Mouse (Mus musculus): Measurements from ENCODE around the gene Mettl7a3. TPM values are rescaled to one million over a fixed set of nuclear protein-coding genes. Genes with fewer than 3 reads are reported as not detected.
"Not testable (repeated sequence)": the region's sequence is repeated elsewhere in the genome, so short reads cannot be mapped to it uniquely, and the experiment has no call there.

The Mettl7a3 gene
- polyA plus RNA-seq, 1 experiment from 2014 or later: not detected

DNA sequence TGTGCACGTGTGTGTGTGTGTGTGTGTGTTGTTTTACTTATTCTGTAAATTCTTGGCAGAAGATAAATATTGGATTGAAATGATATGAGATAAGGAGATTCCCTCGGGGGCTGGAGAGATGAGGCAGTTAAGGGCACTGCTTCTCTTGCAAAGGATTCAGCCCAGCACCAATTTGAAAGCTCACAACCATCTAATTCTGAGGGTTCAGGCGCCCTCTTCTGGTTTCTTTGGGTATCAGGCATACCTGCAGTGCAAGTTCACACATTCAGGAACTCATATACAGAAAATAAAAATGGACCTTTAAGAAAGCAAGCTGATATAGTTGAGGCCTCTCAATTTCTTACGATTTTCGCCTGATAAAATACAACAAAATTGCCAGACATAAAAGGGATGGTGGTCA, 40.3 kb downstream of the Mettl7a3 start:
- no peak overlapping the region for H3K4me2 ChIP-seq (ENCODE audit: low read length)
- no peak for ATAC-seq
- no peak overlapping the region for H3K9ac ChIP-seq (replicated peaks; ENCODE audit: low read depth, low read length)
- WGBS: 38% methylated on average over 5 of the region's 5 CpGs
- H3K4me1 ChIP-seq (replicated peaks; ENCODE audit: control insufficient read depth, insufficient read depth, low read length): no peaks in the 10 kb centered on the region
- no peak overlapping the region for H3K4me3 ChIP-seq (replicated peaks; ENCODE audit: low read length)
- no peaks in the 10 kb centered on the region for H3K9me3 ChIP-seq (ENCODE audit: control insufficient read depth, low read length)
- H3K36me3 ChIP-seq (ENCODE audit: control insufficient read depth, insufficient read depth): no peaks in the 10 kb centered on the region
- no peak overlapping the region for H3K27ac ChIP-seq (ENCODE audit: low read length)
- no peaks in the 10 kb centered on the region for H3K27me3 ChIP-seq (replicated peaks; ENCODE audit: control insufficient read depth, insufficient read depth, low read length)

- H3K27ac ChIP-seq (ENCODE audit: low read length); H3K9ac ChIP-seq (replicated peaks; ENCODE audit: low read depth, low read length); H3K27me3 ChIP-seq (replicated peaks; ENCODE audit: control insufficient read depth, insufficient read depth, low read length); H3K36me3 ChIP-seq (ENCODE audit: control insufficient read depth, insufficient read depth); H3K4me2 ChIP-seq (ENCODE audit: low read length); H3K9me3 ChIP-seq (ENCODE audit: control insufficient read depth, low read length); H3K4me3 ChIP-seq (replicated peaks; ENCODE audit: low read length); H3K4me1 ChIP-seq (replicated peaks; ENCODE audit: control insufficient read depth, insufficient read depth, low read length): not testable (repeated sequence)
- WGBS: 17% methylated on average over 3 of the region's 9 CpGs
- ATAC-seq: peak; percentile 62; the same call in 1 of the 2 replicates
Measured at GRCm38 (mm10) chr15:100377847-100378505, 43.2 kb downstream of the Mettl7a3 start.

DNA sequence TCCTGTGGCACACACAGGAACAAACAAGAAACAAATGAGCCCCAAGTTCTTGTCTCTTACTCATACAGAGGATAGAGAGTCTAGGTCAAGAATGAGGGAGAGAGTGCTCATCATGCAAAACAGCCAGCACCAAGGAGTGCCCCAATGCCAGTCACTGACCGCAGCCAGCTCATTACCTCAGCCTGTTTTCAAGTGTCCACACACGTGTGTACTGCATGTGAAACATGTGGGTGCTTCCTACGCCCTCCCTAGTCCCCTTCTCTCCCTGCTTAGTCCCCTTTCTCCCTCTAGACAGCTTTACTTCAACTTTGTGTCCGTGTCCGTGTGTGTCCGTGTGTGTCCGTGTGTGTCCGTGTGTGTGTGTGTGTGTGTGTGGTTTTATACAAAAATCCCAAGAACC, 44.9 kb downstream of the Mettl7a3 start:
- Histone ChIP-seq H3K4me2 (ENCODE audit: low read length) (no peak overlapping the region), H3K27me3 (replicated peaks; ENCODE audit: control insufficient read depth, insufficient read depth, low read length) (no peaks in the 10 kb centered on the region), H3K4me3 (replicated peaks; ENCODE audit: low read length) (no peak overlapping the region), H3K27ac (ENCODE audit: low read length) (no peak overlapping the region), H3K36me3 (ENCODE audit: control insufficient read depth, insufficient read depth) (no peaks in the 10 kb centered on the region), H3K9me3 (ENCODE audit: control insufficient read depth, low read length) (no peaks in the 10 kb centered on the region), H3K9ac (replicated peaks; ENCODE audit: low read depth, low read length) (no peak overlapping the region), H3K4me1 (replicated peaks; ENCODE audit: control insufficient read depth, insufficient read depth, low read length) (no peaks in the 10 kb centered on the region)
- 91% methylated on average over 8 of the region's 8 CpGs for WGBS
- no peak for ATAC-seq

DNA sequence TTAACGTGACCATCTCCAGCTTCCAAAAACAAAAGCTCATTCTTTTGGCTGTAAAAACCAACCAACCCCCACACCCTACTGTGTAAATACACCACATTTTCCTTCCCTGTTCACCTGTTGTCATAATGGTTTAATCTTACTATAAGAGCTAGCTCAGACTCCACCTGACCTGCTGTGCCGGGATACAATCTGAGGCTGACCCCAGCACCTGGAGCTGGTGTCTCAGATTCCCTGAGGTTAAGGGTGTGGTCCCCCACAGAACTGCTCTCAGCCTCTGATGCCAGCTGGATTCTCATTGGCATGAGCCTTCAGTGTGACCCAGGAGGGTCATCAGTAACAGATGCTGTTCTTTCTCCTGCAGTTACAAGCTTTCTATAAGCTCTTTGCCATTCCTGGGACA, 45.4 kb downstream of the Mettl7a3 start:
- H3K4me2 ChIP-seq (ENCODE audit: low read length): no peak overlapping the region
- H3K4me1 ChIP-seq (replicated peaks; ENCODE audit: control insufficient read depth, insufficient read depth, low read length): no peaks in the 10 kb centered on the region
- H3K9ac ChIP-seq (replicated peaks; ENCODE audit: low read depth, low read length): no peak overlapping the region
- no peak overlapping the region for H3K4me3 ChIP-seq (replicated peaks; ENCODE audit: low read length)
- H3K36me3 ChIP-seq (ENCODE audit: control insufficient read depth, insufficient read depth): no peaks in the 10 kb centered on the region
- H3K9me3 ChIP-seq (ENCODE audit: control insufficient read depth, low read length): no peaks in the 10 kb centered on the region
- no peak overlapping the region for H3K27ac ChIP-seq (ENCODE audit: low read length)
- no peak for ATAC-seq
- no peaks in the 10 kb centered on the region for H3K27me3 ChIP-seq (replicated peaks; ENCODE audit: control insufficient read depth, insufficient read depth, low read length)
- WGBS: 75% methylated on average over 2 of the region's 2 CpGs

- Histone ChIP-seq H3K4me3 (replicated peaks; ENCODE audit: low read length) (no peak overlapping the region), H3K9ac (replicated peaks; ENCODE audit: low read depth, low read length) (no peak overlapping the region), H3K4me1 (replicated peaks; ENCODE audit: control insufficient read depth, insufficient read depth, low read length) (no peaks in the 10 kb centered on the region), H3K4me2 (ENCODE audit: low read length) (no peak overlapping the region), H3K36me3 (ENCODE audit: control insufficient read depth, insufficient read depth) (no peaks in the 10 kb centered on the region), H3K27ac (ENCODE audit: low read length) (no peak overlapping the region), H3K9me3 (ENCODE audit: control insufficient read depth, low read length) (no peaks in the 10 kb centered on the region), H3K27me3 (replicated peaks; ENCODE audit: control insufficient read depth, insufficient read depth, low read length) (no peaks in the 10 kb centered on the region)
- ATAC-seq: no peak
- 91% methylated on average over 9 of the region's 9 CpGs for WGBS
Measured at GRCm38 (mm10) chr15:100385705-100386104, 51.0 kb downstream of the Mettl7a3 start.

DNA sequence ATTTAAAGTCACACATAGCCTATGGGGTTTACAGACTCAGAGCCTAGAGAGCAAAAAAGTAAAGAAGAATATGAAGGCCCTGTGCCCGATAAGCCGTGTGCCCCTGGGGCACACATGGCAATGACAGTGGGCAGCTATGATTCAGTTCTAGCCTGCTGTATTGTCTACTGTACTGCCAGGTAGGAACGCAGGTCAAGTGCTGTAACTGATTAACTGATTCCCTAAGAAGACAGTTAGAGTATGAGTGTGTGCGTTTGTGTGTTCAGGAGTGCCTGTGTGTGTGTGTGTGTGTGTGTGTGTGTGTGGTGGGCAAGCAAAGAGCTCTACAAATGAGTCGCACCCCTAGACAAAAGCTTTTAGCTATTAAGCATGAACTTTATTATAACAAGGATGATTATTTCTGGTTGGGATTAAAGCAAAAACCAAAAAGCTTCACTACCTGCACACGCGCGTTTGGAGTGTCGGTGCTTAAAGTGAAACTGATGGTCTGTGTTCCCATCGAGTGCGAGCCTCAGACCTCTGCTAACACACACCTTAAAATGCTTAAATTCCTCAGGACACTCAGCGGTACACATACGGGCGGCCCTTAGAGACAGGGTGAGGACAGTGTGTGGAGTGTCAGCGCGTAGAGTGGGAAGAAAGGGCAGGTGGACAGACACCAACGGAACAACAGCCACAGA, 53.0 kb downstream of the Mettl7a3 start:
- H3K9ac ChIP-seq (replicated peaks; ENCODE audit: low read depth, low read length): no peak overlapping the region
- no peak for ATAC-seq
- H3K4me3 ChIP-seq (replicated peaks; ENCODE audit: low read length): no peak overlapping the region
- H3K9me3 ChIP-seq (ENCODE audit: control insufficient read depth, low read length): no peaks in the 10 kb centered on the region
- no peaks in the 10 kb centered on the region for H3K4me1 ChIP-seq (replicated peaks; ENCODE audit: control insufficient read depth, insufficient read depth, low read length)
- no peaks in the 10 kb centered on the region for H3K36me3 ChIP-seq (ENCODE audit: control insufficient read depth, insufficient read depth)
- no peak overlapping the region for H3K27ac ChIP-seq (ENCODE audit: low read length)
- WGBS: 93% methylated on average over 17 of the region's 17 CpGs
- H3K27me3 ChIP-seq (replicated peaks; ENCODE audit: control insufficient read depth, insufficient read depth, low read length): no peaks in the 10 kb centered on the region
- H3K4me2 ChIP-seq (ENCODE audit: low read length): no peak overlapping the region

DNA sequence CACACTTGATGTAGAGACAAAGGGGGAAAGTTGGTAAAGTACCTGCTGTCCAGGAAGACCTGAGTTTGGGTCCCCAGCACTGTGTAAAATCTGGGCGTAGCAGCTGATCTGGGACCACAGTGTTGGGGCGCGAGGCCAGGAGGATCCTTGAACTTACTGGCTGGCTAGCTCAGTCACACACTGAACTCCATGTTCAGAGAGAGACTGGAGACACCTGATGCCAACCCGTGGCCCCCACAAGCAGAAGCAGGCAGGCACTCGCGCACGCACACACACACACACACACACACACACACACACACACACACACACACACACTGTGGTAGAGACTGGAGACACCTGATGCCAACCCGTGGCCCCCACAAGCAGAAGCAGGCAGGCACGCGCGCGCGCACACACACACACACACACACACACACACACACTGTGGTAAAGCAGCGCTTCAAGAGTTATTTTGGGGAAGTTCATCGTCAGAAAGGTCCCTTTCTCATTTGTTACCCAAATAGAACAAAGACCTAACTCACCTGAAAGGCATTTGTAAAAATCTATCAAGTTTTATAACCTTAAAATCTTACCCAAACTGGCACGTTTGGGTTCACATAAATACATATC, 53.6 kb downstream of the Mettl7a3 start:
- Histone ChIP-seq H3K4me2 (ENCODE audit: low read length) (no peak overlapping the region), H3K27me3 (replicated peaks; ENCODE audit: control insufficient read depth, insufficient read depth, low read length) (no peaks in the 10 kb centered on the region), H3K9ac (replicated peaks; ENCODE audit: low read depth, low read length) (no peak overlapping the region), H3K27ac (ENCODE audit: low read length) (no peak overlapping the region), H3K4me1 (replicated peaks; ENCODE audit: control insufficient read depth, insufficient read depth, low read length) (no peaks in the 10 kb centered on the region), H3K36me3 (ENCODE audit: control insufficient read depth, insufficient read depth) (no peaks in the 10 kb centered on the region; the same call in 1 of the 2 replicates), H3K4me3 (replicated peaks; ENCODE audit: low read length) (no peak overlapping the region), H3K9me3 (ENCODE audit: control insufficient read depth, low read length) (no peaks in the 10 kb centered on the region)
- 92% methylated on average over 16 of the region's 16 CpGs for WGBS
- no peak for ATAC-seq

DNA sequence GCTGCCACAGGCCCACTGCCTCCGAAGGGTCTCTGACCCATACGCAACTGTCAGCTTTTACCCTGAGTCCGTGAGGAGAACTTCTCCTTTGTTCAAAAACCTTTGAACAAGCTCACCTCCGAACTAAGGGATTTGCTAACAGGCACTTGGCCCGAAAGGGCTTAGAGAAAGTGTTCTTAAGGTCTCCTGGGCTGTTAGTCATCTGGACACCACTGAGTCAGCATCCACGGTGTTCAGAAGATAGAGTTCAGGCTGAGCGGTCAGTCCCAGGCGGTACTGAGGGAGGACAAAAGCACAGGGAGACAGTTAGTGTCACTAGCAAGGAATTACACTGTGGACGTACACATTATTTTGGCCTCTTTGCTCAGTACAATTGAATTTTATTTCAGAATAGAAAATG, 54.2 kb downstream of the Mettl7a3 start:
- no peak for ATAC-seq
- H3K4me2 ChIP-seq (ENCODE audit: low read length): no peak overlapping the region
- no peak overlapping the region for H3K4me3 ChIP-seq (replicated peaks; ENCODE audit: low read length)
- no peaks in the 10 kb centered on the region for H3K9me3 ChIP-seq (ENCODE audit: control insufficient read depth, low read length)
- H3K9ac ChIP-seq (replicated peaks; ENCODE audit: low read depth, low read length): no peak overlapping the region
- no peaks in the 10 kb centered on the region for H3K4me1 ChIP-seq (replicated peaks; ENCODE audit: control insufficient read depth, insufficient read depth, low read length)
- no peaks in the 10 kb centered on the region; the same call in 1 of the 2 replicates for H3K36me3 ChIP-seq (ENCODE audit: control insufficient read depth, insufficient read depth)
- no peak overlapping the region for H3K27ac ChIP-seq (ENCODE audit: low read length)
- WGBS: 58% methylated on average over 9 of the region's 9 CpGs
- H3K27me3 ChIP-seq (replicated peaks; ENCODE audit: control insufficient read depth, insufficient read depth, low read length): no peaks in the 10 kb centered on the region

All from forebrain, embryonic 16.5 days (tissue).